Mouse (Mus musculus) c-Kit-positive CD71-negative TER-119-negative erythroid progenitor cells, embryonic 14.5 days (primary cell): ENCODE results near the gene Ush1g.

Experiments
- DNase-seq: peaks from one replicate; pipeline ENCODE4 v3.0.0-alpha.2; 2013; ENCODE audit warnings: low read depth

Gene Ush1g

GRCm38 (mm10) chr11:115321906-115322693 is at the start of gene Ush1g:
Ush1g (minus strand) TSS chr11:115322041.
- DNase-seq, result peak; percentile 39

GRCm38 (mm10) chr11:115371354-115371753 is 49.5 kb upstream of the Ush1g start:
- DNase-seq, result no peak

- no peak for DNase-seq
These were observed 48.5 kb upstream of the Ush1g start for GRCm38 (mm10) chr11:115370368-115370767.

GRCm38 (mm10) chr11:115367395-115367944 is 45.6 kb upstream of the Ush1g start, which contains the start of gene Hid1:
Hid1 (minus strand) TSS chr11:115367756.
- DNase-seq, result peak; percentile 47

GRCm38 (mm10) chr11:115366706-115367394 is 45.0 kb upstream of the Ush1g start:
- DNase-seq, result no peak

GRCm38 (mm10) chr11:115366039-115366705 is 44.3 kb upstream of the Ush1g start:
- DNase-seq, result no peak

GRCm38 (mm10) chr11:115364136-115364535 is 42.3 kb upstream of the Ush1g start:
- DNase-seq, result no peak

GRCm38 (mm10) chr11:115359726-115360125 is 37.9 kb upstream of the Ush1g start:
- no peak for DNase-seq

- DNase-seq, result no peak
These were observed 37.5 kb upstream of the Ush1g start for GRCm38 (mm10) chr11:115359293-115359692.

- peak; percentile 46 for DNase-seq
These were observed 36.6 kb upstream of the Ush1g start for GRCm38 (mm10) chr11:115358468-115358867.

- peak; percentile 69 for DNase-seq
These were observed 32.3 kb upstream of the Ush1g start for GRCm38 (mm10) chr11:115354183-115354582.

- no peak for DNase-seq
These were observed 31.5 kb upstream of the Ush1g start for GRCm38 (mm10) chr11:115353375-115353774.

GRCm38 (mm10) chr11:115349976-115350375 is 28.1 kb upstream of the Ush1g start:
- DNase-seq, result no peak

- no peak for DNase-seq
These were observed 26.9 kb upstream of the Ush1g start for GRCm38 (mm10) chr11:115348681-115349248.

- DNase-seq, result no peak
These were observed 23.7 kb upstream of the Ush1g start for GRCm38 (mm10) chr11:115345515-115345914.

GRCm38 (mm10) chr11:115344967-115345366 is 23.1 kb upstream of the Ush1g start:
- DNase-seq, result no peak

GRCm38 (mm10) chr11:115341866-115342265 is 20.0 kb upstream of the Ush1g start:
- no peak for DNase-seq

- DNase-seq, result no peak
These were observed 19.4 kb upstream of the Ush1g start for GRCm38 (mm10) chr11:115341246-115341645.

GRCm38 (mm10) chr11:115337826-115338225 is 16.0 kb upstream of the Ush1g start:
- DNase-seq, result no peak

- DNase-seq, result no peak
These were observed 15.5 kb upstream of the Ush1g start for GRCm38 (mm10) chr11:115337350-115337749.

GRCm38 (mm10) chr11:115336115-115336514 is 14.3 kb upstream of the Ush1g start:
- no peak for DNase-seq

GRCm38 (mm10) chr11:115335223-115335622 is 13.4 kb upstream of the Ush1g start:
- no peak for DNase-seq
